Mouse (Mus musculus) stomach, embryonic 14.5 days (tissue): ENCODE results near the gene Plekha5. TPM values are rescaled to one million over a fixed set of nuclear protein-coding genes. Genes with fewer than 3 reads are reported as not detected.
"Not testable (repeated sequence)": the region's sequence is repeated elsewhere in the genome, so short reads cannot be mapped to it uniquely, and the experiment has no call there.

ENCODE experiments used
- ATAC-seq: fragments of 200-750 bp; cut with Nextera tagmentation; 2 replicates; pipeline ENCODE4 v1.8.0; 2017; ENCODE audit warnings: low read depth, moderate TSS enrichment; ENCODE audit not compliant: insufficient number of reproducible peaks, insufficient read depth, low FRiP score
- H3K27ac ChIP-seq: fragments of 300-500 bp; sonication (generic); 2 replicates; pipeline ENCODE4 v1.5.1; 2014; ENCODE audit warnings: mild to moderate bottlenecking, low read length, moderate library complexity, mixed read lengths
- H3K27me3 ChIP-seq: fragments of 300-500 bp; sonication (generic); 2 replicates; pipeline ENCODE4 v1.6.1; 2014; ENCODE audit warnings: low read length, control low read depth, mixed read lengths; ENCODE audit not compliant: control insufficient read depth, insufficient read depth
- H3K36me3 ChIP-seq: fragments of 300-500 bp; sonication (generic); 2 replicates; pipeline ENCODE4 v1.6.1; 2014; ENCODE audit warnings: mild to moderate bottlenecking, control low read depth, low read length, moderate library complexity, mixed read lengths; ENCODE audit not compliant: control insufficient read depth, insufficient read depth
- H3K4me1 ChIP-seq: fragments of 300-500 bp; sonication (generic); 2 replicates; pipeline ENCODE4 v1.6.1; 2014; ENCODE audit warnings: low read length, control low read depth, mixed read lengths; ENCODE audit not compliant: control insufficient read depth, insufficient read depth
- H3K4me2 ChIP-seq: fragments of 300-500 bp; sonication (generic); replicated peaks from 2 replicates; pipeline ENCODE4 v1.6.1; 2014; ENCODE audit warnings: low read depth, low read length, control low read depth
- H3K4me3 ChIP-seq: fragments of 300-500 bp; sonication (generic); 2 replicates; pipeline ENCODE4 v1.5.1; 2014; ENCODE audit warnings: low read depth, low read length, control low read depth
- H3K9ac ChIP-seq: fragments of 300-500 bp; sonication (generic); replicated peaks from 2 replicates; pipeline ENCODE4 v1.6.1; 2014; ENCODE audit warnings: low read depth, mild to moderate bottlenecking, control low read depth, low read length, moderate library complexity, mixed read lengths
- H3K9me3 ChIP-seq: fragments of 300-500 bp; sonication (generic); 2 replicates; pipeline ENCODE4 v1.6.1; 2016; ENCODE audit warnings: low read depth, low read length, control low read depth; ENCODE audit not compliant: control insufficient read depth
- WGBS: fragments of 180-500 bp; shearing (Covaris S2); extraction: QIAGEN DNeasy Blood & Tissue Kit; methylation state at CpG from one replicate; pipeline ENCODE4 v1.1.7; 2014; 5-methylcytosine and 5-hydroxymethylcytosine counted together
- polyA plus RNA-seq: library from polyadenylated mRNA; unstranded; fragments of >200 nt; fragmentation: Nextera tagmentation; extraction: Ambion mirVana; gene quantifications from 2 replicates; pipeline ENCODE4 v1.2.1, GENCODE M21; 2014

Gene Plekha5
- polyA plus RNA-seq, 1 experiment from 2014 or later: 67.3 TPM

- Histone ChIP-seq H3K36me3 (peaks cover 52% of the 10 kb centered on the region), H3K4me3 (no peak overlapping the region), H3K27ac (no peak overlapping the region), H3K9me3 (no peaks in the 10 kb centered on the region), H3K4me1 (no peaks in the 10 kb centered on the region), H3K27me3 (no peaks in the 10 kb centered on the region), H3K9ac (no peak overlapping the region), H3K4me2 (no peak overlapping the region)
- ATAC-seq: no peak
- 86% methylated on average over 11 of the region's 11 CpGs for WGBS
These were observed 146.3 kb downstream of the Plekha5 start for GRCm38 (mm10) chr6:140570152-140570551.

- no peak overlapping the region for H3K4me2 ChIP-seq
- 90% methylated on average over 3 of the region's 3 CpGs for WGBS
- no peak overlapping the region for H3K9ac ChIP-seq
- H3K36me3 ChIP-seq: peaks cover 52% of the 10 kb centered on the region
- H3K27me3 ChIP-seq: no peaks in the 10 kb centered on the region
- no peaks in the 10 kb centered on the region for H3K9me3 ChIP-seq
- ATAC-seq: no peak
- no peak overlapping the region for H3K27ac ChIP-seq
- H3K4me1 ChIP-seq: no peaks in the 10 kb centered on the region
- H3K4me3 ChIP-seq: no peak overlapping the region
These were observed 151.1 kb downstream of the Plekha5 start for GRCm38 (mm10) chr6:140574943-140575342.

- 66% methylated on average over 8 of the region's 8 CpGs for WGBS
- Histone ChIP-seq H3K27ac (no peak overlapping the region), H3K27me3 (no peaks in the 10 kb centered on the region), H3K4me3 (no peak overlapping the region), H3K4me2 (no peak overlapping the region), H3K9me3 (no peaks in the 10 kb centered on the region), H3K36me3 (peaks cover 47% of the 10 kb centered on the region), H3K9ac (no peak overlapping the region), H3K4me1 (no peaks in the 10 kb centered on the region)
- ATAC-seq: no peak
These were observed 152.3 kb downstream of the Plekha5 start for GRCm38 (mm10) chr6:140576133-140576532.

DNA sequence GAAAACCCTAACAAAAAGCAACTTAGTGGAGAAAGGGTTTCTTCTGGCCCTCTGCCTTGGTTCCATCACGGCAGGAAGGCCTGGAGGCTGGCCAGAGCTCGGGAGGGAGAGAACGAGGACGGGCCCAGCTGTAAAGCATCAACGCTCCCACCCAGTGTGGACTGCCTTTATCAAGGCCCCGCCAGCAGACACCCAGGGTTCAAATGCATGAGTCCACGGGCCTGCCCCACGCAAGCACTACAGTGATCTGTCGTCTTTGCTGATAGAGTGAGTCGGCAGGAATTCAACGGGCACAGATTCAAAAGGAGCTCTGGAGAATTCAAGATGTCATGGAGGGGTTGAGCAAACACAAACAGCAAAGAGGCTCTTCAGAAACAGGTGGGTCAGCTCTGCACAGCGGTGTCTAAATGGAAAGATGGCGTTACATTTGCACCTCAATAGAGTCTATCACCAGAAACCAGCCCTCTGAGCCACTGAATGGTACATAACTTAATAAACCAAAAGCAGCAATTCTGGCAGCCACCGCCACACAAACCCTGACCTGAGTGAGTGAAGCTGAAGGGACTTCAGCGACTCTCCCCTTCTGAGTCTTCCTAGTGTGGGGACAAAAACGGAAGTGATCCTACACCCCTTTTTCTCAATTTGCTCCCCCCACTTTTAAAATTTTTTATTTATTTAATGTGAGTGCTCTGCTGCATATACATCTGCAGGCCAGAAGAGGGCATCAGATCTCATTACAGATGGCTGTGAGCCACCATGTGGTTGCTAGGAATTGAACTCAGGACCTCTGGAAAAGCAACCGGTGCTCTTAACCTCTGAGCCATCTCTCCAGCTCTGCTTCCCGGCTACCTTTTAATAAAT is 153.3 kb downstream of the Plekha5 start:
- no peaks in the 10 kb centered on the region for H3K4me1 ChIP-seq
- 53% methylated on average over 18 of the region's 18 CpGs for WGBS
- no peaks in the 10 kb centered on the region for H3K27me3 ChIP-seq
- H3K4me2 ChIP-seq: no peak overlapping the region
- peak; percentile 55; the same call in 1 of the 2 replicates for ATAC-seq
- no peak overlapping the region for H3K4me3 ChIP-seq
- H3K27ac ChIP-seq: no peak overlapping the region
- H3K9ac ChIP-seq: no peak overlapping the region
- peaks cover 50% of the 10 kb centered on the region for H3K36me3 ChIP-seq
- no peaks in the 10 kb centered on the region for H3K9me3 ChIP-seq

- no peak for ATAC-seq
- peaks cover 48% of the 10 kb centered on the region for H3K36me3 ChIP-seq
- WGBS: 89% methylated on average over 4 of the region's 4 CpGs
These were observed 153.9 kb downstream of the Plekha5 start for GRCm38 (mm10) chr6:140577822-140578170.

DNA sequence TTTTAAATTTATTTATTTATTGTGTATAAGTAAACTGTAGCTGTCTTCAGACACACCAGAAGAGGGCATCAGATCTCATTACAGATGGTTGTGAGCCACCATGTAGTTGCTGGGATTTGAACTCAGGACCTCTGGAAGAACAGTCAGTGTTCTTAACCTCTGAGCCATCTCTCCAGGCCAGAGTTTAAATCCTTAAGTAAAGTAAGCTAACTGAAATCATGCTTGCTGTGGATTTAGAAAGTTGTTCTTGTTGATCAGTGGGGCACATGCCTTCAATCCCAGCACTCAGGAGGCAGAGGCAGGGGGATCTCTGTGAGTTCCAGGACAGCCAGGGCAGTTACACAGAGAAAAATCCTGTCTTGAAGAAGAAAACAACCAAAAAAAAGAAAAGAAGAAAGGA is 155.1 kb downstream of the Plekha5 start:
- H3K4me3 ChIP-seq, H3K4me1 ChIP-seq, H3K9me3 ChIP-seq, H3K27ac ChIP-seq, H3K4me2 ChIP-seq, H3K9ac ChIP-seq, ATAC-seq, H3K27me3 ChIP-seq: not testable (repeated sequence)
- H3K36me3 ChIP-seq: peaks cover 41% of the 10 kb centered on the region

More at GRCm38 (mm10) chr6:140577822-140578170, 153.9 kb downstream of the Plekha5 start:
- Histone ChIP-seq H3K9ac (no peak overlapping the region), H3K27me3 (no peaks in the 10 kb centered on the region), H3K4me3 (no peak overlapping the region), H3K4me1 (no peaks in the 10 kb centered on the region), H3K9me3 (no peaks in the 10 kb centered on the region), H3K27ac (no peak overlapping the region), H3K4me2 (no peak overlapping the region)

GRCm38 (mm10) chr6:140580170-140580569 is 156.3 kb downstream of the Plekha5 start:
- peaks cover 34% of the 10 kb centered on the region for H3K36me3 ChIP-seq
- ATAC-seq: no peak
- H3K9ac ChIP-seq: no peak overlapping the region
- no peak overlapping the region for H3K4me3 ChIP-seq
- no peaks in the 10 kb centered on the region for H3K27me3 ChIP-seq
- H3K27ac ChIP-seq: no peak overlapping the region
- H3K4me2 ChIP-seq: no peak overlapping the region
- WGBS: 75% methylated on average over 4 of the region's 4 CpGs
- no peaks in the 10 kb centered on the region for H3K9me3 ChIP-seq
- no peaks in the 10 kb centered on the region for H3K4me1 ChIP-seq

DNA sequence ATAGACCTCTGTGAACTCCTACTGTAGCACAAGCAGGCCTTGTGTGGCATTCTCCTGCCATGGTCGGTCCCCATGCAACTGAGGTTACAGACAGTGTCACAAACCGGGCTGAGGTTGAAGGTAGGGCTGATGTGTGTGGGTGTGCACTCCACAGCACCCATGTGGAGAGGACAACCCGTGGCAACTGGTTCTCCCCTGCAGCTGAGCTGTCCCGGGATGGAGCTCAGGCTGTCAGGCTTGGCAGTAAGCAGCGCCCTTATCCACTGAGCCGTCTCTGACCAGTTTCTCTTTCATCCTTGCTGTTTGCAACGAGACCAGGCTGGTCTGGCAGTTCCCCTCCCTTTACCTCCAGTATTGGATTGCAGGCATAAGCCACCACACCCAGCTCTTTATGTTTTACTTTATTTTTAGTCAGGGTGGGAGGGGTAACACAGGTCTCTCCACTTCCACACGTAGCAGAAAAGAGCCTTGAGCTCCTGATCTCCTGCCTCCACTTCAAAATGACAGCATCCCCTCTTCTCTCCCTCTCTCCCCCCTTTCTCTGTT is 162.9 kb downstream of the Plekha5 start:
- 0 out of 2 replicates have a peak, but pooled peaks have one; percentile 28 for ATAC-seq
- Histone ChIP-seq H3K4me3 (no peak overlapping the region), H3K4me1 (no peaks in the 10 kb centered on the region), H3K27ac (no peak overlapping the region), H3K4me2 (no peak overlapping the region), H3K9me3 (no peaks in the 10 kb centered on the region), H3K27me3 (no peaks in the 10 kb centered on the region), H3K9ac (no peak overlapping the region), H3K36me3 (peaks cover 49% of the 10 kb centered on the region)
- WGBS: 76% methylated on average over 8 of the region's 8 CpGs
